Mouse (Mus musculus) spleen, adult 2 months (tissue): ENCODE measurements around the gene Pcgf1.

Experiments used
- CTCF ChIP-seq: fragments of 200-500 bp; IDR thresholded peaks from 2 replicates; pipeline ENCODE4 v1.5.1; 2011; ENCODE audit warnings: mild to moderate bottlenecking, inconsistent platforms; ENCODE audit not compliant: insufficient read depth, insufficient read length, insufficient replicate concordance; ENCODE audit errors: extremely low read depth
- POLR2A ChIP-seq: fragments of 200-500 bp; IDR thresholded peaks from 2 replicates; pipeline ENCODE4 v1.6.1; 2011; ENCODE audit warnings: low read depth, low read length, inconsistent platforms

DNA sequence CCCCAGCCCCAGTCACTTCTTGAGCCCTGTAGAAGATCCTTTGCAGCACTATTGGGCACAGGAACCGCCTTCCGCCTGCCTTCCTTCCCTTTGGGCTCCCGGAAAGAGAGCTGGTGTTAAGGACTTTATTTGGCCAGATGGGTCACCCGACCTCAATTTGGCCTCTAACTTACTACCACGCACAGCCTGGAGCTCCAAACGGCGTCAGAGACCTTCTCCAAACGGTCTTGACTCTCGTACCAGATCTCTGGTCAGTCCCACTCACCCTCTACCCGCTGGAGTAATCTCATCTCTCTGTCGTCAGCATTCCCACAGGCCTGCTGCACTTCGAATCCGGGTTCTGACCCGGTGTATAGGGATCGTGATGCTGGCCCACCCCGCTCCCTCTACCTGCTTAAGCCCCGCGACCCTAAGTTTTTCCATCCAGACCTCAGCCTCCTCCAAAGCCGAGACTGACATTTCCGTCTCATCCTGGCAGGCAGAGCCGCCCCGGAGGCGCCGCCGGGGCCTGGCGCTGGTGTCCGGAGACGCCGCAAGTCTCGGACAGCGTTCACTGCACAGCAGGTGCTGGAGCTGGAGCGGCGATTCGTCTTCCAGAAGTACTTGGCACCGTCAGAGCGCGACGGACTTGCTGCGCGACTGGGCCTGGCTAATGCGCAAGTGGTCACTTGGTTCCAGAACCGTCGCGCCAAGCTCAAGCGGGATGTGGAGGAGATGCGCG is 9.7 kb downstream of the Pcgf1 start:
- no peak for TF ChIP-seq POLR2A
- TF ChIP-seq CTCF, result no peak
